Mouse (Mus musculus): ENCODE results near the gene Gm10188.

DNA sequence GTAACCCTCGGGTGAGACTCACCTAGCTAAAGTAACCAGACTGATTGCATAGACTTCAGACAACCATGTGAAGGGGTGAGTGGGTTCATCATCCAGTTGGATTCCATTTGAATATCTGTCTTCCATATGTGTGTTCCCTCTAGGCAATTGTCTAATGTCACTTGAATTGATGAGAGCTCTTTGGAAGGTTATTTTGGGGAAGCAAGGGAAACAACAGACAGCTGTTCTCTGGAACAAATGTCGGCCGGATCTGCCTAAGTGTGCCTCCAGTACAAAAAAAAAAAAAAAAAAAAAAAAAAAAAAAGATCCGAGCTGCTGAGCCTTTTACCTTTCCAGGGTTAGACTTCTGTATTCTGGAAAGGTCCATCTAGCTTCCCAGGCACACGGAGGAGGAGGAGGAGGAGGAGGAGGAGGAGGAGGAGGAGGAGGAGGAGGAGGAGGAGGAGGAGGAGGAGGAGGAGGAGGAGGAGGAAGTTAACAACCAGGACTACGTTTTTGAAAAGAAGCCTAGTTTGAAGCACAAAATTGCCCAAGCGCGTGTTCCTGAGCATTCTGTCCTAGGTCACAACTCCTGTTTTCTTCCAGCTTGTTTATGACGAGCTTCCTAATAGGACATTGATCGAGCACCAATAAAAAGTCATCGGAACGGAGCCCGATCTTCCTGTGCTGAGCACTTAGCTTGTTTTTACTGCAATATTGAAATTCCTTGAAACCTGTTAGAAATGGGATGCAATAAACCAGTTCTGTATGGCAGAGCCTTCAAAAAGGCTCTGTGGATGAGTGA, 3.1 kb downstream of the Gm10188 start:
- TF ChIP-seq CTCF (IDR thresholded peaks at IDR 0.05; ENCODE audit: extremely low read depth, insufficient read depth, low read length) (no peak), POLR2A (IDR thresholded peaks at IDR 0.05; ENCODE audit: extremely low read depth, insufficient read depth, low read length) (no peak)
